Comparison of ENCODE assay signal across 42 mouse cellular contexts in genomic region chr8:105131509-105131908, GRCm38 (mm10). TPM values are rescaled to one million over a fixed set of nuclear protein-coding genes. Genes with fewer than 3 reads are reported as not detected.
"Had no signal": no experiment of that assay in that cellular context is flagged by ENCODE, and none has a peak within 500 bp of the region (broad histone marks: within the 10 kb centered on the region; RNA-seq: fewer than 3 reads in every experiment).

Ces4a (plus strand) TSS chr8:105131800.

- H3K4me1 ChIP-seq: heart, embryonic 13.5 days; heart, embryonic 15.5 days; hindbrain, embryonic 13.5 days; hindbrain, embryonic 15.5 days; kidney, embryonic 15.5 days; limb, embryonic 13.5 days; limb, embryonic 15.5 days; liver, embryonic 13.5 days; liver, embryonic 15.5 days had no signal

- H3K4me2 ChIP-seq: heart, embryonic 11.5 days; heart, embryonic 13.5 days; heart, embryonic 15.5 days; hindbrain, embryonic 13.5 days; hindbrain, embryonic 15.5 days; kidney, embryonic 15.5 days; limb, embryonic 13.5 days; limb, embryonic 15.5 days; liver, embryonic 13.5 days; liver, embryonic 15.5 days had no signal

- H3K27me3 ChIP-seq: heart, embryonic 13.5 days; heart, embryonic 15.5 days; hindbrain, embryonic 15.5 days; kidney, embryonic 15.5 days; limb, embryonic 13.5 days; limb, embryonic 15.5 days; liver, embryonic 13.5 days; liver, embryonic 15.5 days had no signal

- H3K27ac ChIP-seq: gastrocnemius, adult 2 months; heart, embryonic 13.5 days; heart, embryonic 15.5 days; hindbrain, embryonic 13.5 days; hindbrain, embryonic 15.5 days; hindbrain, postnatal 0 days; kidney, embryonic 15.5 days; kidney, postnatal 0 days; limb, embryonic 13.5 days; limb, embryonic 15.5 days; liver, embryonic 13.5 days; liver, embryonic 15.5 days had no signal

- ATAC-seq: hindbrain, postnatal 0 days; intestine, embryonic 16.5 days had no signal

- H3K36me3 ChIP-seq: heart, embryonic 13.5 days; heart, embryonic 15.5 days; hindbrain, embryonic 13.5 days; hindbrain, embryonic 15.5 days; kidney, embryonic 15.5 days; limb, embryonic 13.5 days; limb, embryonic 15.5 days; liver, embryonic 13.5 days; liver, embryonic 15.5 days had no signal

- DNase-seq: gastrocnemius, adult 2 months; gastrocnemius, postnatal 14 days; gastrocnemius, postnatal 36 days; heart, adult 18-20 months; heart, postnatal 14 days; heart, postnatal 36 days; kidney, adult 11 months; kidney, adult 2 months; kidney, adult 9 months; kidney, postnatal 14 days; kidney, postnatal 36 days; layer of hippocampus, adult 9-11 months; layer of hippocampus, postnatal 36 days; left cerebral cortex, postnatal 4 days; liver, embryonic 13.5 days had no signal

- H3K4me3 ChIP-seq: gastrocnemius, adult 2 months; heart, embryonic 13.5 days; heart, embryonic 15.5 days; hindbrain, embryonic 13.5 days; hindbrain, embryonic 15.5 days; kidney, embryonic 15.5 days; limb, embryonic 13.5 days; limb, embryonic 15.5 days; liver, embryonic 13.5 days; liver, embryonic 15.5 days had no signal

- H3K9me3 ChIP-seq: heart, embryonic 13.5 days; heart, embryonic 15.5 days; hindbrain, embryonic 13.5 days; hindbrain, embryonic 15.5 days; kidney, embryonic 15.5 days; limb, embryonic 13.5 days; limb, embryonic 15.5 days; liver, embryonic 13.5 days; liver, embryonic 15.5 days had no signal

- H3K9ac ChIP-seq: heart, embryonic 13.5 days; heart, embryonic 15.5 days; hindbrain, embryonic 13.5 days; hindbrain, embryonic 15.5 days; kidney, embryonic 15.5 days; limb, embryonic 13.5 days; limb, embryonic 15.5 days; liver, embryonic 13.5 days; liver, embryonic 15.5 days had no signal

RNA-seq across cellular contexts. Expression of gene Ces4a, which starts in this region (rescaled TPM):
- total RNA-seq: gastrocnemius, adult 2 months; gastrocnemius, postnatal 14 days; gastrocnemius, postnatal 36 days; heart, adult 18-20 months; heart, adult 8-10 months; heart, postnatal 14 days; heart, postnatal 36 days; hematopoietic stem cell, adult 5-6 weeks; layer of hippocampus, adult 18-20 months; layer of hippocampus, adult 8-10 months; layer of hippocampus, postnatal 14 days; layer of hippocampus, postnatal 36 days; left cerebral cortex, adult 18-20 months; left cerebral cortex, adult 8-10 months; left cerebral cortex, postnatal 10 days; left cerebral cortex, postnatal 25 days; left cerebral cortex, postnatal 4 days had no signal
- polyA plus RNA-seq: frontal cortex, adult 2 months; heart, embryonic 11.5 days; heart, embryonic 13.5 days; heart, embryonic 15.5 days; heart, postnatal 0 days; hindbrain, embryonic 11.5 days; hindbrain, embryonic 13.5 days; intestine, embryonic 14.5 days; intestine, embryonic 16.5 days; kidney, adult 2 months; kidney, embryonic 15.5 days; kidney, postnatal 0 days; large intestine, adult 2 months; limb, embryonic 11.5 days; limb, embryonic 13.5 days; limb, embryonic 15.5 days; liver, embryonic 13.5 days; liver, embryonic 15.5 days had no signal
